Mouse (Mus musculus) intestine, embryonic 14.5 days (tissue): ENCODE data around the gene Doc2a. TPM values are rescaled to one million over a fixed set of nuclear protein-coding genes. Genes with fewer than 3 reads are reported as not detected.
A peak's percentile ranks its signal among the peaks of the same experiment; 100 is the strongest.

ENCODE experiments used
- ATAC-seq: fragments of 200-750 bp; cut with Nextera tagmentation; replicated peaks from 2 replicates; pipeline ENCODE4 v1.8.0; 2017; ENCODE audit warnings: low read depth, moderate number of reproducible peaks, moderate TSS enrichment, moderate library complexity; ENCODE audit not compliant: low FRiP score, low TSS enrichment
- DNase-seq: peaks from one replicate; pipeline ENCODE4 v3.0.0-alpha.2; 2018; ENCODE audit warnings: low spot score
- H3K27ac ChIP-seq: fragments of 300-500 bp; sonication (generic); 2 replicates; pipeline ENCODE4 v1.5.1; 2014; ENCODE audit warnings: low read depth, mild to moderate bottlenecking, control low read depth
- H3K27me3 ChIP-seq: fragments of 300-500 bp; sonication (generic); replicated peaks from 2 replicates; pipeline ENCODE4 v1.6.1; 2014; ENCODE audit warnings: low read length, control low read depth; ENCODE audit not compliant: control insufficient read depth, insufficient read depth
- H3K36me3 ChIP-seq: fragments of 300-500 bp; sonication (generic); 2 replicates; pipeline ENCODE4 v1.6.1; 2014; ENCODE audit warnings: low read length, control low read depth; ENCODE audit not compliant: control insufficient read depth, insufficient read depth
- H3K4me1 ChIP-seq: fragments of 300-500 bp; sonication (generic); replicated peaks from 2 replicates; pipeline ENCODE4 v1.6.1; 2014; ENCODE audit warnings: low read length, control low read depth, mixed read lengths; ENCODE audit not compliant: control insufficient read depth, insufficient read depth
- H3K4me2 ChIP-seq: fragments of 300-500 bp; sonication (generic); 2 replicates; pipeline ENCODE4 v1.6.1; 2014; ENCODE audit warnings: low read length
- H3K4me3 ChIP-seq: fragments of 300-500 bp; sonication (generic); 2 replicates; pipeline ENCODE4 v1.5.1; 2014; ENCODE audit warnings: low read depth, low read length, control low read depth, mixed read lengths
- H3K9ac ChIP-seq: fragments of 300-500 bp; sonication (generic); 2 replicates; pipeline ENCODE4 v1.6.1; 2014; ENCODE audit warnings: mild to moderate bottlenecking, low read length
- H3K9me3 ChIP-seq: fragments of 300-500 bp; sonication (generic); 2 replicates; pipeline ENCODE4 v1.6.1; 2016; ENCODE audit warnings: low read length, control low read depth; ENCODE audit not compliant: control insufficient read depth
- WGBS: fragments of 180-500 bp; shearing (Covaris S2); extraction: QIAGEN DNeasy Blood & Tissue Kit; methylation state at CpG from one replicate; pipeline ENCODE4 v1.1.7; 2014; 5-methylcytosine and 5-hydroxymethylcytosine counted together
- polyA plus RNA-seq: library from polyadenylated mRNA; unstranded; fragments of >200 nt; fragmentation: Nextera tagmentation; extraction: Ambion mirVana; gene quantifications from 2 replicates; pipeline ENCODE4 v1.2.1, GENCODE M21; 2014

Doc2a gene
- polyA plus RNA-seq, result 0.86 and 1.2 TPM in 2 replicates

DNA sequence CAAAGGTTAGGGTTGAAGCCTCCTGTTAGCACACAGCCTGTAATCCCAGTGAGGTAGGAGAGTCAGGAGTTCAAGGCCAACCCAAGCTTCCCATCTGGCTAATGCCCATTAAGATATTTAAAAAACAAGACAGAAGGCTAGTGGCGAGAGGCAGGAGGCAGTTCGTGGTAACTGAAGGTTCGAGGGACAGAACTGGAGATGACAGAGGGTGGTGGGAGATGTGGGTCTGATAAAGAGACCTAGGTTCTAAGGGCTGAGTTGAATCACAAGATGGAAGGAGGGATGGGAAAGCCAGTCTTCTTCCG lies at the start of gene Doc2a:
Gene Doc2a (plus strand): TSS at position 301 of the 305 bp plus-strand sequence.
- no peak for ATAC-seq
- WGBS, result 44% methylated on average over 4 of the region's 4 CpGs
- Histone ChIP-seq H3K4me3 (peak within 1 kb of the TSS; percentile 40), H3K9me3 (no peaks in the 10 kb centered on the region), H3K27me3 (peaks cover 27% of the 10 kb centered on the region), H3K36me3 (peaks cover 6% of the 10 kb centered on the region), H3K27ac (no peak within 1 kb of the TSS), H3K4me2 (peak within 1 kb of the TSS; percentile 96), H3K4me1 (0 out of 2 replicates have a peak, but pooled peaks cover 10% of the 10 kb centered on the region), H3K9ac (peak within 1 kb of the TSS; percentile 40)
- DNase-seq, result no peak

DNA sequence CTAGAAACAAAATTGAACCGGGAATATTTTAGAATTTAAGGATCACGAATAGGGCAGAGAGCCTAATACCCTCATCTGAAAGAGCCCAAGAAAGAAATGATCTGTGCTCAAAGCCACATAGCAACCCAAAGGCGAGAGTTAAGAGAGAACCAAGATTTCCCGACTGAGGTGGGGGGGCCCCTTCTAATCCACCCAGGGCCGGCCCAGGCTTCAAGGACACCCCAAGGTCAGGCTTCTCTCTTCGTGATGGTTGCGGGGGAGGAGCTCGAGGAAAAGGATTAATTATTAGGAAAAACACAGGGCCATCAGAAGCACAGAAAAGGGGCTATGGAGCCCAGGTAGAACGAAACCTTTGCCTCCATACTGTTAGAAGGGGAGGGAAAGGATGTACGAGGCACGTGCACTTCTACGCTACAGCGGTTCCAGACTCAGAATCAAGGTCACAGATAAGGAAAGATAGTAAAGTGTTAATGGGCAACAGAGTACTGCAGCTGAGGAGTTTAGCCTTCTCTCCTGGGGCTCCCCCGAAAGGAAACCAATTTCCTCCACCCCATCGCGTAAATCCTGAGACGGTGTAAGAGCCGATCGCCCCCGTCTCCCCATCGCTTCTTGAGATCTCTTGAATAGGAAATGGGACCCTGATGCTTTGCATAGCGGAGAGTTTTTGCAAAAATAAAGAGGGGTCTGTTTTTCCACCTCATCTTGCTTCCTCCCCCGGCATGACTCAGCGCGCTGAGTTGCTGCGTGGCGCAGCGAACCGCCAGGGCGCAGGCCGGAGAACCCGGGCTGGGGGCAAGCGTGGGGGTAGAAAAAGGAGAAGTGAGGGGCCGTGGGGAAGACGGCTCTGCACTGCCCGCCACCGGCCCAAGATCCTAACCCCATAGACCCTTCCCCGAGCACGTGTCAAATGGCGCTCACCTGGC lies 48.8 kb upstream of the Doc2a start:
- Histone ChIP-seq H3K9me3 (no peaks in the 10 kb centered on the region), H3K4me3 (peak overlapping the region; percentile 81), H3K4me2 (peak overlapping the region; percentile 86), H3K36me3 (peaks cover 37% of the 10 kb centered on the region), H3K27ac (peak overlapping the region; percentile 82), H3K4me1 (peaks cover 24% of the 10 kb centered on the region), H3K27me3 (no peaks in the 10 kb centered on the region), H3K9ac (peak overlapping the region; percentile 70)
- WGBS, result under 1% methylated on average over 40 of the region's 40 CpGs
- ATAC-seq (no peak), DNase-seq (no peak)

DNA sequence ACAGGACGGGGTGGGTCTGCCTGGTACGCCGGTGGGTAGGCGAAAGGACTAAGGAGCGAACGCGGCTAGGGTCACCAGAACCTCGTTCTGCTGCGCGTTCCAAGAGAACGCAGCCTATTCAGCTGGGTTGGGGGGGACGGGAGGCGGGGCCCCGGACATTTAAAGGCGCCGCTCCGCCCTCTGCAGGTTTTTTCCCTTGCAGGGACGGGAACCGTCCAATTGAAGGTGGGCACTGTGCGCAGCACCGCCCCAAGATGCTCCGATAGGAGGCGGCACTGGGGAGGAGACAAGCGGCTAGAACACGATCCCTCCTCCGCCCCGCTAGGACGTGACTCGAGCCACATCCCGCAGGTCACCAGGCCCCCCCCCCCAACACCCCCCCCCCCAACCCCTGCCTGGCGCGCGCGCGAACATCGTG lies 48.2 kb upstream of the Doc2a start:
- peaks cover 24% of the 10 kb centered on the region for H3K4me1 ChIP-seq

DNA sequence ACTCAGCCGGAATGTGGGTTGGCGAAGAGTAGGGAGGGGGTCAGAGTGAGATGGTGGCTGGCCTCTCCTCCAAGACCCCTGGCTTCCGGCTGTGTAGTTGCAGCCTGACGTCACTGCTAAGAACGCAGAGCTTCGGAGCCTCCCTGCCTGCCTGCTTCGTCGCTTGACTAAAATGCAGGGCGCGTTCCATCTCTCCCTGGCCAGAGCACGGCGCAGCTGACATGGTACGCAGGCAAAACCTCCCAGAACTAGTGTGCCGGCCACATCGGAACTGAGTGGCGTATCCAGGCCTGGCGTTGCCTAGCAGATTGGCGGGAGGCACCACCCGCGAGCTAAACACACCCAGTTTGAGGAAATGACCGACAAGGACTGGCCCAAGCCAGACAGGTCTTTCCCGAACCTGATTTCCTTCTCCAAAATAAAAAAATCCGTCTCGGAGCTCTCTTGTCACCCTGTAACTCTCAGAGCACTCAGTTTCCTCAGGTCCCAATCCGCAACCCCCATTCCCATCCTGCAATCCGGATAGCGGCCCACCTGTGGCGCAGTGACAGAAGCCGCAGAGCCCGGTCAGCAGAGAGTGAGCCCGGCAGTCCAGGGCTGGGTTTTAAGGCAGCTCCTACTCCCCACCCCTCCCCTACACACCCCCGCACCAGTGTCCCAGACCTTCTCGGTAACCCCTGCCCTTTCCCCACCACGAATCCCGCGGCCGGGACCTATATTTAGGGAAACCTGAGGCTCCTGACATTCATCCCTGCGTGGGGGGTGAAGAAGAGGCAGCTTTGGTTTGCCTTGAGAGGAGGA lies 47.5 kb upstream of the Doc2a start:
- Histone ChIP-seq H3K27ac (peak overlapping the region; percentile 97), H3K27me3 (no peaks in the 10 kb centered on the region), H3K9me3 (no peaks in the 10 kb centered on the region), H3K4me2 (peak overlapping the region; percentile 83), H3K4me1 (peaks cover 24% of the 10 kb centered on the region), H3K36me3 (peaks cover 36% of the 10 kb centered on the region), H3K9ac (peak overlapping the region; percentile 68), H3K4me3 (peak overlapping the region; percentile 49)
- peak; percentile 89 for ATAC-seq
- peak; percentile 87 for DNase-seq
- 2% methylated on average over 34 of the region's 38 CpGs for WGBS

More for the DNA sequence above, 48.2 kb upstream of the Doc2a start:
- H3K36me3 ChIP-seq, result peaks cover 37% of the 10 kb centered on the region
- 0% methylated on average over 32 of the region's 36 CpGs for WGBS
- H3K27me3 ChIP-seq, result no peaks in the 10 kb centered on the region
- DNase-seq (peak; percentile 94), ATAC-seq (peak; percentile 95)
- peak overlapping the region; percentile 70 for H3K9ac ChIP-seq
- H3K4me3 ChIP-seq, result peak overlapping the region; percentile 81
- no peaks in the 10 kb centered on the region for H3K9me3 ChIP-seq
- peak overlapping the region; percentile 86 for H3K4me2 ChIP-seq
- peak overlapping the region; percentile 97 for H3K27ac ChIP-seq

DNA sequence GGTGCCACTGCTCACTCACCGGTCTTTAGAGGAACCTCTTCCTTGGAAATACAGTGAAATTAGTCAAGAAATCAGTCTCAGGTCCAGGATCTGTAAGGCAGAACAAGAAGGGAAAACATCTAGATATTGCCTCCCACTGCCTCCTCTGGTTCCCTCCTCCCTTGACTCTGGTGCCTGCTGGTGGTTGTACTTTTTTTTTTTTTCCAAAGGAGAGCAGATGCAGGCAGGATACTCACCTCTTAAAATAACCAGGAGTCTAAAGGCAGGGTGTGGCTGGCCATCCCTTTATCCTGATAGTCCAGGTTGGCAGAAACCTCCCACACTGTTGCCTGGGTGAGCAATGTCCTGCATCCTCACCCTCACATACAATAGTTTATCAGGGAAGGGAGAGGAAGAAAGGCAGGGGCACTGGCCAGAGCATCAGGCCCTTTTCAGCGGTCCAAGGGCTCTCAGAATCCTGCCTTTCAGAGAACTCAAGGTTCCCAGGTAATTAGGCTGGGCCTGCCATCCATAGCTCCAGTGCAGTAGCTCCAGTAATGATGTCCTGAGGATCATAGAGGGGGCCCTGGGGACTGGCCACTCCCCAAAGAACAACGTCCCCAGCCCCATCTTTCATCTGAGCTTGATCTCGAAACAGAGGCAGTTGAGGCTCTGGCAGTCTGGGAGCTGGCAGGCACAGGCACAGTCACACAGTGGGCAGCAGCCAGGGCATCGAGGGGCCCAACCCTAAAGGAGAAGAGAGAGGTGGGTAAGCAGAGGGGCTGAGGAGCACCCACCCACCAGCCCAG lies 46.8 kb upstream of the Doc2a start:
- Histone ChIP-seq H3K4me1 (peaks cover 24% of the 10 kb centered on the region), H3K36me3 (peaks cover 33% of the 10 kb centered on the region), H3K27me3 (no peaks in the 10 kb centered on the region), H3K4me2 (peak overlapping the region; percentile 83), H3K9me3 (no peaks in the 10 kb centered on the region), H3K9ac (peak overlapping the region; percentile 68), H3K27ac (peak overlapping the region; percentile 97), H3K4me3 (peak overlapping the region; percentile 49)
- DNase-seq (peak; percentile 52), ATAC-seq (no peak)
- 58% methylated on average over 5 of the region's 5 CpGs for WGBS

DNA sequence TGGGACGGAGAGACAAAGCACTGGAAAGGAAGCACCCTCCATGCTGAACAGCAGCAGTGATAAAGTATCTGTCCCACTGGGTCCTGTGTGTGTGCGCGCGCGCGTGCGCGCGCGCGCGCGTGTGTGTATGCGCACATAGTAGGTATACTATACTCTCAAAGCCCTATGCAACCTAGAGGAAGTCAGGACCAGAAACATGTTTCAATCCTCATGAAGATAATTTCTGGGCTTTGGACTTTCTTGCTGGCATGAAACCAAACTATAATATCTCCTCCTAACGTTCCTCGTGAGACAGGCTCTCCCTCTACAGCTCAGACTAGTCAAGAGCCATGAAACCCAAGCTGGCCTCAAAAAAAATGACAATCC lies 46.2 kb upstream of the Doc2a start:
- WGBS, result 93% methylated on average over 16 of the region's 16 CpGs
- DNase-seq (no peak), ATAC-seq (no peak)
- Histone ChIP-seq H3K9ac (no peak overlapping the region), H3K4me3 (no peak overlapping the region), H3K36me3 (peaks cover 29% of the 10 kb centered on the region), H3K27ac (no peak overlapping the region), H3K4me1 (peaks cover 24% of the 10 kb centered on the region), H3K4me2 (no peak overlapping the region), H3K27me3 (no peaks in the 10 kb centered on the region), H3K9me3 (no peaks in the 10 kb centered on the region)

DNA sequence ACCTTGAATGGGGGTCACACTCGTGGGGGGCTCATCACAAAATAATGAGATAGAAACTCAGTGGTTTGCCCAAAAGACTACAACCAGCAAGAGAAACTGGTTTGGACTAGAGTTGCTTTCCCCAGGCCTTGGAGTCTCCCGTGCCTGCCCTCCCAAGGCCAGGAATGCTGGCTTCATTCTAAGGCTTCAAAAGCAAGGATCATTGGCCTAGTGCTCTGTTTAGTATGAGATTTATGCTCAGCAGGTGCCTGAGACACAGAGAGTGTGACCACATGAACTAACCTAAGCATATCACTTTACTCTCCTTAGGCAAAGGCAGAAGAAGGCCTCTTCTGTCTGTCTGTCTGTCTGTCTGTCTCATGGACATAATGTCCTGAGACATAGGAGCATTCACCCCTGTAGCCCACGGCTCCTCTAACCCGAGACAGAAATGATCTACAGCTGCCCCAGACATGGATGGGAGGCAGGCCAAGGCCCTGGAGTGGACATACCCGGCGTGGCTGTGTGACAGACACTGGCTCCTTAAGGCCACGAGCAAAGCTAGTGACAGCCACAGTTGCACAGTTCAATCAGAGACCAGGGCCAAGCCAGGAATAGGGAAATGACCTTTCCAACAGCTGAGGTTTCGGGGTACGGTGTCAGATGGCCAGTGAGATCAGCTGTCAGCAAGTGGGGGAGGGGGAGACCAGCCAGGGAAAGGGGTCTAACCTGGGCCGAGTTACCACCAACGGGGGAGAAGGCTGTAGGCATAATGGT lies 44.9 kb upstream of the Doc2a start:
- 82% methylated on average over 11 of the region's 11 CpGs for WGBS
- Histone ChIP-seq H3K4me1 (peaks cover 18% of the 10 kb centered on the region), H3K36me3 (peaks cover 16% of the 10 kb centered on the region)

More for the DNA sequence above, 44.9 kb upstream of the Doc2a start:
- H3K4me2 ChIP-seq, result no peak overlapping the region
- ATAC-seq (no peak), DNase-seq (no peak)
- H3K9ac ChIP-seq, result no peak overlapping the region
- no peaks in the 10 kb centered on the region for H3K9me3 ChIP-seq
- no peaks in the 10 kb centered on the region for H3K27me3 ChIP-seq
- no peak overlapping the region for H3K27ac ChIP-seq
- no peak overlapping the region for H3K4me3 ChIP-seq
